Mouse (Mus musculus): ENCODE results near the gene Cby3. TPM values are rescaled to one million over a fixed set of nuclear protein-coding genes. Genes with fewer than 3 reads are reported as not detected.

Cby3 gene
- polyA plus RNA-seq, 2 experiments: 0.16 to 0.47 TPM

DNA sequence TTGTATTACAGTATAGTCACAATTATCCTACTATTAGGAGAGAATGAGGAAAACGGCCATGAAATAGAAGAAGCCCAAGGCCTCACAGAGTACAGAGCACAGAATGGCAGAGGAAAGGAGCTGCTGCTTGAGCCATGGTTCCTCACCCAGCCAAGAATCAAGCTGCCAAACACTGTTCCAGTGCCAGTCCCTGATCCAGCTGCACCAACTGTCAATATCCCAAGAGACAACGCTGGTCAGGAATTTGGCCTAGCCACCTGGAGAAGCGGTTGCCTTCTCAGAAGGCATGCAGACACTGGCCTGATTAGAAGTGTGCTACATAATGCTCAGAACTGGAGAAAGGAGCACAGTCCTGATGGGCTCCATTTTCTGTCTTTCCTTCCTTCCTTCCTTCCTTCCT, 21.1 kb upstream of the Cby3 start:
- H3K4me2 ChIP-seq (replicated peaks; ENCODE audit: low read depth, low read length, severe bottlenecking): no peak overlapping the region
- DNase-seq (ENCODE audit: low spot score): no peak
- H3K9me3 ChIP-seq (ENCODE audit: control insufficient read depth, low read length): no peaks in the 10 kb centered on the region
- H3K9ac ChIP-seq (ENCODE audit: low read depth, low read length, severe bottlenecking): no peak overlapping the region
- TF ChIP-seq POLR2A (IDR thresholded peaks at IDR 0.05; ENCODE audit: borderline replicate concordance, extremely low read depth, insufficient read depth, insufficient read length): no peak
- H3K36me3 ChIP-seq (ENCODE audit: control insufficient read depth, insufficient read depth, low read length): no peaks in the 10 kb centered on the region
- no peak for ATAC-seq (ENCODE audit: low FRiP score, low read depth)
- no peaks in the 10 kb centered on the region for H3K27me3 ChIP-seq (ENCODE audit: control insufficient read depth, insufficient read depth, low read length)
- H3K27ac ChIP-seq (replicated peaks; ENCODE audit: low read depth, low read length): no peak overlapping the region
- H3K4me1 ChIP-seq (ENCODE audit: control insufficient read depth, insufficient read depth, low read length): no peaks in the 10 kb centered on the region
- 81% methylated on average over 3 of the region's 3 CpGs for WGBS
- no peak overlapping the region for H3K4me3 ChIP-seq (replicated peaks; ENCODE audit: low read length)

DNA sequence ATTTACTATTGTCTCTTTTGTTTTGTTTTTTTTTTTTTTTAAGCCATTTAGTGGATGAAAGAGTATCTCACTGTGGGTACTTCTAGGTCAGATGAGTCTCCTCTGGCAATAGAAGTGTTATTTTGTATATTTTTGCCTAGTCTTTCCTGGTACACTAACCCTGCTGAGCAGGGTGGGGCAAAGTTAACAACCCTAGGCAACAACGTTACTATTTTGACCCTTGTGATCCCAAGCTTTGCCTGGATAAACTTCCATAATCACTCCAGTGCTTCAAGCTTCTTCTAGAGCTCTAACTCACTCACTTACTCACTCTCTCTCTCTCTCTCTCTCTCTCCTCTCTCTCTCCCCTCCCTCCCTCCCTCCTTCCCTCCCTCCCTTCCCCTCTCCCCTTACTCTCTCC, 18.1 kb upstream of the Cby3 start:
- TF ChIP-seq POLR2A (IDR thresholded peaks at IDR 0.05; ENCODE audit: borderline replicate concordance, extremely low read depth, insufficient read depth, insufficient read length): no peak

DNA sequence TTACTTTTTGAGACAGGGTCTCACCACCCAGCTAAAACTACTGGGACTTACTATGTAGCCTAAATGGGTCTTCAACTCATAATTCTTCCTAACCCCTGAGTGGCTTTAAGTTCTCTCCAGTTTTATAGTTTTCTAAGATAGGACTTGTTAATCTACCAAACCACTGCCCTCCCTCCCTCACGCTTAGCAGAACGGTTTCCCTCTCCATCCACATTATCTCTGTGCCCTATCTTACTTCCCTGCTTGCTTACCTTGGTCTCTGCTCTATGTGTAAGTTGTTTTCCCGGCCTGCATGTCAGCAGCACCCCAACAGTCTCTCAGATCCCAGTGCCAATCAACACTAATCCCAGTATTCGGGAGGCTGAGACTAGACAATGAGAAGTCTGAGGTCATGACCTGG, 17.4 kb upstream of the Cby3 start:
- no peak for TF ChIP-seq POLR2A (IDR thresholded peaks at IDR 0.05; ENCODE audit: borderline replicate concordance, extremely low read depth, insufficient read depth, insufficient read length)
- no peak overlapping the region for H3K4me2 ChIP-seq (replicated peaks; ENCODE audit: low read depth, low read length, severe bottlenecking)
- H3K36me3 ChIP-seq (ENCODE audit: control insufficient read depth, insufficient read depth, low read length): no peaks in the 10 kb centered on the region
- no peaks in the 10 kb centered on the region for H3K9me3 ChIP-seq (ENCODE audit: control insufficient read depth, low read length)
- DNase-seq (ENCODE audit: low spot score) (no peak), ATAC-seq (ENCODE audit: low FRiP score, low read depth) (no peak)
- no peak overlapping the region for H3K27ac ChIP-seq (replicated peaks; ENCODE audit: low read depth, low read length)
- no peak overlapping the region for H3K4me3 ChIP-seq (replicated peaks; ENCODE audit: low read length)
- no peaks in the 10 kb centered on the region for H3K4me1 ChIP-seq (ENCODE audit: control insufficient read depth, insufficient read depth, low read length)
- 65% methylated on average over 4 of the region's 4 CpGs for WGBS
- H3K9ac ChIP-seq (ENCODE audit: low read depth, low read length, severe bottlenecking): no peak overlapping the region
- no peaks in the 10 kb centered on the region for H3K27me3 ChIP-seq (ENCODE audit: control insufficient read depth, insufficient read depth, low read length)

More for the DNA sequence above, 18.1 kb upstream of the Cby3 start:
- 50% methylated on average over 1 of the region's 1 CpGs for WGBS
- no peak overlapping the region for H3K27ac ChIP-seq (replicated peaks; ENCODE audit: low read depth, low read length)
- H3K4me2 ChIP-seq (replicated peaks; ENCODE audit: low read depth, low read length, severe bottlenecking): no peak overlapping the region
- no peak overlapping the region for H3K4me3 ChIP-seq (replicated peaks; ENCODE audit: low read length)
- H3K4me1 ChIP-seq (ENCODE audit: control insufficient read depth, insufficient read depth, low read length): no peaks in the 10 kb centered on the region
- no peak overlapping the region for H3K9ac ChIP-seq (ENCODE audit: low read depth, low read length, severe bottlenecking)
- DNase-seq (ENCODE audit: low spot score) (no peak), ATAC-seq (ENCODE audit: low FRiP score, low read depth) (no peak)
- H3K9me3 ChIP-seq (ENCODE audit: control insufficient read depth, low read length): no peaks in the 10 kb centered on the region
- no peaks in the 10 kb centered on the region for H3K27me3 ChIP-seq (ENCODE audit: control insufficient read depth, insufficient read depth, low read length)
- no peaks in the 10 kb centered on the region for H3K36me3 ChIP-seq (ENCODE audit: control insufficient read depth, insufficient read depth, low read length)

DNA sequence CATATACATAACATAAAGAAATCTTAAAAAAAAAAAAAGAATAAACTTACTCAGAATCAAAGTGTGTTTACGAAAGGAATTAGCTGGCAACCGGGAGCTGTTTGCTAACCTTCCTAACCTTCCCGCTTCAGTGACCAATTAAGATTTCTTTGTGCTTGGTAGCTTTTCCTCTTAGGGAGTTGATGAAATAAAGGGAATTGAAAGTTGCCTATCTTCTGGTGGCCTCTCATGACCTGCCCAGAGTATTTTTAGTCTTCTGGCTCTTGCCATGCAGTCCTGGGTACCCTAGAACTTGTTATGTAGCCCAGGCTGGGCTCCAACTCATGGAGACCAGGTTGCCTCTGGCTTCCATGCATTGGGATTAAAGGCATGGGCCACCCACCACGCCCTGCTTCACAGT, 8.8 kb upstream of the Cby3 start:
- H3K36me3 ChIP-seq (ENCODE audit: control insufficient read depth, insufficient read depth, low read length): no peaks in the 10 kb centered on the region
- no peaks in the 10 kb centered on the region for H3K9me3 ChIP-seq (ENCODE audit: control insufficient read depth, low read length)
- H3K4me1 ChIP-seq (ENCODE audit: control insufficient read depth, insufficient read depth, low read length): no peaks in the 10 kb centered on the region
- no peak overlapping the region for H3K4me2 ChIP-seq (replicated peaks; ENCODE audit: low read depth, low read length, severe bottlenecking)
- 83% methylated on average over 4 of the region's 4 CpGs for WGBS
- no peak overlapping the region for H3K27ac ChIP-seq (replicated peaks; ENCODE audit: low read depth, low read length)
- DNase-seq (ENCODE audit: low spot score) (no peak), ATAC-seq (ENCODE audit: low FRiP score, low read depth) (no peak)
- no peak overlapping the region for H3K4me3 ChIP-seq (replicated peaks; ENCODE audit: low read length)
- no peaks in the 10 kb centered on the region for H3K27me3 ChIP-seq (ENCODE audit: control insufficient read depth, insufficient read depth, low read length)
- no peak overlapping the region for H3K9ac ChIP-seq (ENCODE audit: low read depth, low read length, severe bottlenecking)
- no peak for TF ChIP-seq POLR2A (IDR thresholded peaks at IDR 0.05; ENCODE audit: borderline replicate concordance, extremely low read depth, insufficient read depth, insufficient read length)

DNA sequence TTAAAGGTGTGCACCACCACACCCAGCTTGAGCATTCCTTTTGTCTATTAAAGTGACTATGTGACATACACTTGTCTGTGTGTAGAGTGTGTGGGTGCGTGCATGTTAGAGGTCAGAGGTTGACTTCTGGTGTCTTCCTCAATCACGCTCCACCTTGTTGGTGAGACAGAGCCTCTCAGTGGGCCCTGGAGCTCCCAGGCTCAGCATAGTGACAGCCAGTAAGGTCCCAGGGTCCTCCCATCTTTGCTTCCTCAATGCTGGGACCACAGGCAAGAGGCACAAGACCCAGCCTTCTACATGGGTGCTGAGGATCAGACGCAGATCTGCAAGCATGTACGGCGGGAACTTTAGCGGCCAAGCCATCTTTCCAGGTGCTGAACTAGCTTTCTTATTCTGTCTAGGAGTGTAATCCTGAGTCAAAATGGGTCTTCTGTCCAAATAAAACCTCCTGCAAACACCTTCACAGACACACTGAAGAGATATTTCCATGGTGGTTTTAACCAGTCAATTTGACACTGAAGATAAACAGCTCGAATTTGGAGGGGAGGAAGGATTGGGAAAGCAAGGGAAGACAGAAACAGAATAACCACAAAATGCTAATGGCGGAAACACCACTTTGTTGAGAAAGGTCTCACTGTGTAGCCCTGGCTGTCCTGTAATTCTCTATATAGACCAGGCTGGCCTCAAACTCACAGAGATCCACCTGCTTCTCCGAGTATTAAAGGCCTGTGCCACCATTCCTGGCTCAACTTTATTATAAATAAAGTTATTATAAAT, 7.8 kb upstream of the Cby3 start:
- H3K4me1 ChIP-seq (ENCODE audit: control insufficient read depth, insufficient read depth, low read length): no peaks in the 10 kb centered on the region
- WGBS: 90% methylated on average over 9 of the region's 9 CpGs
- TF ChIP-seq POLR2A (IDR thresholded peaks at IDR 0.05; ENCODE audit: borderline replicate concordance, extremely low read depth, insufficient read depth, insufficient read length): no peak
- H3K27ac ChIP-seq (replicated peaks; ENCODE audit: low read depth, low read length): no peak overlapping the region
- no peak overlapping the region for H3K4me2 ChIP-seq (replicated peaks; ENCODE audit: low read depth, low read length, severe bottlenecking)
- H3K36me3 ChIP-seq (ENCODE audit: control insufficient read depth, insufficient read depth, low read length): no peaks in the 10 kb centered on the region
- no peaks in the 10 kb centered on the region for H3K27me3 ChIP-seq (ENCODE audit: control insufficient read depth, insufficient read depth, low read length)
- no peak overlapping the region for H3K9ac ChIP-seq (ENCODE audit: low read depth, low read length, severe bottlenecking)
- H3K4me3 ChIP-seq (replicated peaks; ENCODE audit: low read length): no peak overlapping the region
- DNase-seq (ENCODE audit: low spot score) (no peak), ATAC-seq (ENCODE audit: low FRiP score, low read depth) (no peak)
- no peaks in the 10 kb centered on the region for H3K9me3 ChIP-seq (ENCODE audit: control insufficient read depth, low read length)
